Mouse (Mus musculus): ENCODE results near the gene Tmem254a. TPM values are rescaled to one million over a fixed set of nuclear protein-coding genes. Genes with fewer than 3 reads are reported as not detected.
"Not testable (repeated sequence)": the region's sequence is repeated elsewhere in the genome, so short reads cannot be mapped to it uniquely, and the experiment has no call there.

The Tmem254a gene
- 6.5 and 6.6 TPM in 2 replicates for total RNA-seq (2017)

GRCm38 (mm10) chr14:25927562-25927881, at the start of gene Tmem254a:
Gene Tmem254a, minus strand, starts transcription at chr14:25927672.
- ATAC-seq (replicated peaks in 1 of 2; ENCODE audit: insufficient read depth in 1 of 2, low FRiP score in 2 of 2, low TSS enrichment in 1 of 2, low read depth in 1 of 2, poor library complexity in 2 of 2, severe bottlenecking in 2 of 2) = peak; percentile 84 to 89

DNA sequence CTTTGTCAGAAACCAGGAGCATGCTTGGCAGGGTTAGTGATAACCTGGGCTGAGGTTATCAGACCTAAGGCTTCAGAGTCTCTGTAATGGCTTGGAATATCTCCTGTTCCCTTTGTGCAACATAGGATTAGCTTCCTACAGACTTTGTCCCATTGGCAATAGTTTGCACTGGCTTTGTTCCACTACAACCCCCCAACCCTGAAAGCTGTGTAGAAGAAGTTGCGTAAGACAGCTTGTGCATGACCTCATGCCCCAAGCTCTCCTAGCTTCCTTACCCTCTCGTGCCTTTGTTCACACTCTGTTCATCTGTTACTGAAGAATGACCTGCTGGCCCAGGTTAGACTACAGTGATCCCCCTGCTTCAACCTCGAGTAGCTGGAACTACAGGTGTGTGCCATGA, 30.4 kb upstream of the Tmem254a start:
- ATAC-seq (replicated peaks in 1 of 2; ENCODE audit: insufficient read depth in 1 of 2, low FRiP score in 2 of 2, low TSS enrichment in 1 of 2, low read depth in 1 of 2, poor library complexity in 2 of 2, severe bottlenecking in 2 of 2) = not testable (repeated sequence)

GRCm38 (mm10) chr14:25938004-25938403, 10.5 kb upstream of the Tmem254a start, which contains the start of gene Cphx1:
Gene Cphx1, plus strand, starts transcription at chr14:25938304.
- ATAC-seq (replicated peaks in 1 of 2; ENCODE audit: insufficient read depth in 1 of 2, low FRiP score in 2 of 2, low TSS enrichment in 1 of 2, low read depth in 1 of 2, poor library complexity in 2 of 2, severe bottlenecking in 2 of 2) = not testable (repeated sequence)

DNA sequence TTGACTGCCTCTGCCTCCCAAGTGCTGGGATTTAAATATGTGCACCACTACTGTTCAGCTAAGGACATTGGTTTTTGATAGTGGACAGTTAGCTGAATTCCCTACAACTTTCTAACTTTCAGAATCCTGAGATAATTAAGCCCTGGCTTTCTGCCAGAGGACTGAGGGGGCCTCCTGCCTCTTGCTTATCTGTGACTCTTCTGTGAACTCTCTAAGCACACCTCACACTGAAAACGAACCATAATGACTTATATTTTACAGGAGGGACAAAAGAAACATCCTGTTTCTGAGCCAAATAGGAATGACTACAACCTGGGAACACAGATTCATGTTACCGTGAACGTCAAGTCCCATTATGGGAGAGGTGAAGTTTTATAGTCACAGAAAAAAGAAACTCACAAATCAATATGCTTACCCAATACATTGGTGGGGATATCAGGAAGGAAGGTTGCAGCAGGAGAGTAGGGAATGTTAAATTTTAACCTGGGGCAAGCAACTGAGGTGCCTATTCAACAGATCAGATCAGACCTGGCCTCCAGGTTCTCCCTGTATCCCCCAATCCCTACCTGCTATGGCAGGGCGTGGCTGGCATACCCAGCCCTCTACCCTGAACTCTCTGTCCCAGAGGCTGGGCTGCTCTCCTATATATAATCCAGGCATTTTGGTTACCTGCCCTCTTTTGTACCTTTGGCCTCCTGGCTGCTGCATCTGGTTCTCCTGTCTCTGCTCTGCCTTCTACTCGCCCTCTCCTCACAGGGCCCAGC, 9.6 kb upstream of the Tmem254a start:
- not testable (repeated sequence) for ATAC-seq (replicated peaks in 1 of 2; ENCODE audit: insufficient read depth in 1 of 2, low FRiP score in 2 of 2, low TSS enrichment in 1 of 2, low read depth in 1 of 2, poor library complexity in 2 of 2, severe bottlenecking in 2 of 2)

- peak; percentile 73 to 79 for ATAC-seq (replicated peaks in 1 of 2; ENCODE audit: insufficient read depth in 1 of 2, low FRiP score in 2 of 2, low TSS enrichment in 1 of 2, low read depth in 1 of 2, poor library complexity in 2 of 2, severe bottlenecking in 2 of 2)
Observed at GRCm38 (mm10) chr14:25926814-25927561, 484 bp downstream of the Tmem254a start.

DNA sequence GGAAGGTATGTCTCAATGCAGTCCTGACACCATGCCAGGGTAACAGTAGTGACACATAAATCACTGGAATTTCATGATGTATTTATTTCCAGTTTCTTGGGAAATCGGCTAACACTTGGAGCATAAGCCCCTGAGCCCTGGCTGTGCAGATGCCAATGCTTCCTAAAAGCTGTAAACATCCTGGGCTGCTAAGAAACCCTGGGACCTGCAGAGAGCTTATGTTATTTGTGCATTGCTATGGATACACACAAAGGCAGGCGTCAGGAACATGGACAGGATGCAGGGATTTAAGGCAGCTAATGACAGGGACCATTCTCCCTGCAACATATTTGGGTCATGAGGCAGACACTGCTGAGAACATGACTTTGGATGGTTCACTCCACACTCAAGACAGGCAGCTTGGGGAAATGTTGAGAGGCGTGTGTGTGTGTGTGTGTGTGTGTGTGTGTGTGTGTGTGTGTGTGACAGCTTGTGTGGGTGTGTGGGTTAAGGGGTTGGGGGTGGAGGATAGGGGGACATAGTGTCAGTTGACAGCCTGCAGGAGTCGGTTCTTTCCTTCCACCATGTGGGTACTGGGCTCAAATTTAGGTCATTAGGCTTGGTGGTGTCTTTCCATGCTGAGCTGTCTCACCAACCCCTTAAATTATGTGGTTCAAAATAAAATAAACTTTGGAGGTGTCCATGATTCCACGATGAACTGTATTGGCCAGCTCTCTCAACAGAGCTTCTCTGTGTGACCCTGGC, 8.9 kb downstream of the Tmem254a start:
- ATAC-seq (replicated peaks in 1 of 2; ENCODE audit: insufficient read depth in 1 of 2, low FRiP score in 2 of 2, low TSS enrichment in 1 of 2, low read depth in 1 of 2, poor library complexity in 2 of 2, severe bottlenecking in 2 of 2) = not testable (repeated sequence)

- ATAC-seq (replicated peaks in 1 of 2; ENCODE audit: insufficient read depth in 1 of 2, low FRiP score in 2 of 2, low TSS enrichment in 1 of 2, low read depth in 1 of 2, poor library complexity in 2 of 2, severe bottlenecking in 2 of 2) = not testable (repeated sequence)
Observed at GRCm38 (mm10) chr14:25908976-25909375, 18.5 kb downstream of the Tmem254a start.

DNA sequence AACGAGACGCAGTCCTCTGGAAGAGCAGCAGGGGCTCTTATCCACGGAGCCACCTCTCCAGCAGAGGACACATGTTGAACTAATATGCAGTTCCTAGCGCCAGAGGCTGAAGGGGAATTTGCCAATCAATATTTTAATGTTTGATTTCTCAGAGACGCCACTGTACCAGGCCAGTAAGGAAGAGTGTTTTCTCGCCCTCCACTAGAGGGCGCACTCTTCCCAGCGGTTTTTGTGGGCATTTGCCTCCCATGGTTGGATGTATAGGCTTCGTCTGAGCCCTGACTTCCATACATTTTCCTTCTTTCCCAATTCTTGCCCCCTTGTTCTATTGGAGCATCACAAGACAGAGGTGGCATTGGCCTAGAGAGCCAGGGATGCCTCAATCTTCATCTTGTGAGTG, 20.2 kb downstream of the Tmem254a start:
- ATAC-seq (replicated peaks in 1 of 2; ENCODE audit: insufficient read depth in 1 of 2, low FRiP score in 2 of 2, low TSS enrichment in 1 of 2, low read depth in 1 of 2, poor library complexity in 2 of 2, severe bottlenecking in 2 of 2) = peak; percentile 71 to 75; a peak in 3 of 4 replicates

- not testable (repeated sequence) for ATAC-seq (replicated peaks in 1 of 2; ENCODE audit: insufficient read depth in 1 of 2, low FRiP score in 2 of 2, low TSS enrichment in 1 of 2, low read depth in 1 of 2, poor library complexity in 2 of 2, severe bottlenecking in 2 of 2)
Observed at GRCm38 (mm10) chr14:25905243-25905642, 22.2 kb downstream of the Tmem254a start.

GRCm38 (mm10) chr14:25903000-25903399, 24.5 kb downstream of the Tmem254a start, which contains the start of gene Plac9a:
Gene Plac9a, minus strand, starts transcription at chr14:25903100.
- ATAC-seq (replicated peaks in 1 of 2; ENCODE audit: insufficient read depth in 1 of 2, low FRiP score in 2 of 2, low TSS enrichment in 1 of 2, low read depth in 1 of 2, poor library complexity in 2 of 2, severe bottlenecking in 2 of 2) = not testable (repeated sequence)

- ATAC-seq (replicated peaks in 1 of 2; ENCODE audit: insufficient read depth in 1 of 2, low FRiP score in 2 of 2, low TSS enrichment in 1 of 2, low read depth in 1 of 2, poor library complexity in 2 of 2, severe bottlenecking in 2 of 2) = not testable (repeated sequence)
Observed at GRCm38 (mm10) chr14:25895686-25896085, 31.8 kb downstream of the Tmem254a start.

DNA sequence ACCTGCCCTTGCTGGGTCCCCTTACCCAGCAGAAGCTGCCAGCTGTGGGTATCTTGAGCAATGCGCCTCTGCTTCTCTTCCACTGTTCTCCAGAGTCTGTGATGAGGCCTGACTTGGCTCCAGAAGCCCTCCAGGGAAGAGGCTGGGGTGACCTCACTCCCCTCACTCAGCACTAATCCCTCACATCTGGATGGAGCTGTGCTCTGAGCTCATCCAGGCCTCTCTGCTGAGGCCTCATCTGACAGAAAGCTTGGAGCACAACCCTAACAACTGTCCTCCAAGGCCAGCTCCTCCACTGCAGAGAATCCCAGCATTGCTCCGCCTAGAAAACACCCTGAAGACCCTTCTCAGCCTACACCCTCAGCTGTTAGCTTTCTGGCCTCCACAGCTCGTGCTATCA, 32.9 kb downstream of the Tmem254a start:
- ATAC-seq (replicated peaks in 1 of 2; ENCODE audit: insufficient read depth in 1 of 2, low FRiP score in 2 of 2, low TSS enrichment in 1 of 2, low read depth in 1 of 2, poor library complexity in 2 of 2, severe bottlenecking in 2 of 2) = not testable (repeated sequence)

- peak; percentile 63; a peak in 3 of 4 replicates for ATAC-seq (replicated peaks in 1 of 2; ENCODE audit: insufficient read depth in 1 of 2, low FRiP score in 2 of 2, low TSS enrichment in 1 of 2, low read depth in 1 of 2, poor library complexity in 2 of 2, severe bottlenecking in 2 of 2)
Observed at GRCm38 (mm10) chr14:25885886-25886285, 41.6 kb downstream of the Tmem254a start.

GRCm38 (mm10) chr14:25881769-25882168, 45.7 kb downstream of the Tmem254a start:
- ATAC-seq (replicated peaks in 1 of 2; ENCODE audit: insufficient read depth in 1 of 2, low FRiP score in 2 of 2, low TSS enrichment in 1 of 2, low read depth in 1 of 2, poor library complexity in 2 of 2, severe bottlenecking in 2 of 2) = not testable (repeated sequence)

DNA sequence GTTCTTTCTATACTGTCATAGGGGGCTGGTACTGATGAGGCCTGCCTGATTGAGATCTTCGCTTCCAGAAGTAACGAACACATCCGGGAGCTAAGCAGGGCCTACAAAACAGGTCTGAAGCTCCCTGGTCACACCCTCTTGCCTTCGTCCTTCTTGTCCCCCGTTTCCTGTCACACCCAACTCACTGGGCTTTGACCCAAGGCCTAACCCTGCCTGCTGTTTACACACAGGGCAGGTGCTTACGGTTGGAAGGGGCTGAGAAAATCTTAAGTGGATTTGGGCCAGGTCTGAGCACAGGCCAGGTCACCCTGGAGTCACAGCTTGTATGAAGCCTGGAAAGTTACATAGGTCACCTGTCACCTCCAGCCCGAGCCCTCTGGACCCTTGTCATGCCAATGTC, 50.8 kb downstream of the Tmem254a start:
- not testable (repeated sequence) for ATAC-seq (replicated peaks in 1 of 2; ENCODE audit: insufficient read depth in 1 of 2, low FRiP score in 2 of 2, low TSS enrichment in 1 of 2, low read depth in 1 of 2, poor library complexity in 2 of 2, severe bottlenecking in 2 of 2)
